Mouse (Mus musculus) left cerebral cortex, adult 2 months (tissue): Measurements from ENCODE around the gene Gm8660. TPM values are rescaled to one million over a fixed set of nuclear protein-coding genes. Genes with fewer than 3 reads are reported as not detected.
"Not testable (repeated sequence)": the region's sequence is repeated elsewhere in the genome, so short reads cannot be mapped to it uniquely, and the experiment has no call there.

ENCODE experiments used
- DNase-seq, 2 experiments: peaks; one replicate each; pipeline ENCODE4 v3.0.0; 2021 to 2022; ENCODE audit warnings: low spot score in 2 of 2, mixed read lengths in 1 of 2; ENCODE audit errors: extremely low spot score in 1 of 2
- H3K27ac ChIP-seq: fragments of 200-600 bp; 2 replicates; pipeline ENCODE4 v1.8.1; 2022
- H3K4me3 ChIP-seq: fragments of 200-600 bp; 2 replicates; pipeline ENCODE4 v1.8.1; 2022
- intact Hi-C: fragments of 180-260 bp; cut with DNase I; formaldehyde crosslinking; loops from one replicate; pipeline ENCODE4 v1.15.1; 2025
- long read RNA-seq, 2 experiments: library from polyadenylated mRNA; stranded (forward); transcript quantifications; one replicate each; pipeline ENCODE4 v2.0.0; 2021; ENCODE audit warnings: borderline mapping rate in 2 of 2
- total RNA-seq, 2 experiments: library from RNA; stranded (reverse); gene quantifications; 2 replicates each; pipeline ENCODE4 v1.2.3; 2021

Gene Gm8660
- total RNA-seq: not detected
- long read RNA-seq, experiment 1: 0 reads
- long read RNA-seq, experiment 2: 0 reads

- intact Hi-C loops, DNase-seq, H3K4me3 ChIP-seq, H3K27ac ChIP-seq: not testable (repeated sequence)
These were observed at the start of gene Gm8660 for GRCm38 (mm10) chr7:22370939-22371338. Gm8660 (minus strand) TSS chr7:22371039.

- H3K27ac ChIP-seq, intact Hi-C loops: not testable (repeated sequence)
These were observed 42.4 kb upstream of the Gm8660 start, which contains the start of gene Vmn1r148 for GRCm38 (mm10) chr7:22413283-22413682. Vmn1r148 (plus strand) TSS chr7:22413583.

GRCm38 (mm10) chr7:22329617-22330016 is 41.2 kb downstream of the Gm8660 start, which contains the start of gene Gm4187:
Gm4187 (minus strand) TSS chr7:22329717.
- DNase-seq, intact Hi-C loops: not testable (repeated sequence)

More at GRCm38 (mm10) chr7:22413283-22413682, 42.4 kb upstream of the Gm8660 start, which contains the start of gene Vmn1r148:
- not testable (repeated sequence) for H3K4me3 ChIP-seq, DNase-seq

More at GRCm38 (mm10) chr7:22329617-22330016, 41.2 kb downstream of the Gm8660 start, which contains the start of gene Gm4187:
- H3K27ac ChIP-seq, H3K4me3 ChIP-seq: not testable (repeated sequence)

Other genes starting within 250 kb of the Gm8660 start
- gene Gm10666, start 236.3 kb downstream of the Gm8660 start, total RNA-seq: not detected
- gene Vmn1r142, start 207.0 kb downstream of the Gm8660 start, total RNA-seq: not detected
- not detected for gene Vmn1r143, start 181.7 kb downstream of the Gm8660 start, total RNA-seq
- gene Gm8653, start 169.8 kb downstream of the Gm8660 start, total RNA-seq: not detected
- not detected for gene Gm8453, start 141.6 kb downstream of the Gm8660 start, total RNA-seq
- gene Gm4187, start 41.3 kb downstream of the Gm8660 start, total RNA-seq: not detected
- not detected for gene Vmn1r148, start 42.5 kb upstream of the Gm8660 start, total RNA-seq
- gene Vmn1r149, start 67.2 kb upstream of the Gm8660 start, total RNA-seq: not detected
- gene Gm10665, start 93.0 kb upstream of the Gm8660 start, total RNA-seq: not detected
- not detected for gene Vmn1r151, start 128.6 kb upstream of the Gm8660 start, total RNA-seq
- not detected for gene Vmn1r152, start 151.9 kb upstream of the Gm8660 start, total RNA-seq
- gene Gm8677, start 163.8 kb upstream of the Gm8660 start, total RNA-seq: not detected
- not detected for gene Gm4201, start 194.3 kb upstream of the Gm8660 start, total RNA-seq
- not detected for gene Gm4565, start 217.1 kb upstream of the Gm8660 start, total RNA-seq